In genomic region chr15:95044011-95044410, GRCm38 (mm10) we compare ENCODE assay signal across 14 mouse cellular contexts.
A peak's percentile ranks its signal among the peaks of the same experiment; 100 is the strongest.
DNase-seq lines count a peak whose midpoint lies in the region; ATAC-seq and TF ChIP-seq lines count a peak whose summit lies in the region.
"Had no signal": no experiment of that assay in that cellular context is flagged by ENCODE, and none has a peak within 500 bp of the region (broad histone marks: within the 10 kb centered on the region; RNA-seq: fewer than 3 reads in every experiment).

No protein-coding gene starts in this region.

- H3K36me3 ChIP-seq in hindbrain, embryonic 16.5 days (ENCODE audit: control insufficient read depth, insufficient read depth, low read length) = no peaks in the 10 kb centered on the region
- H3K36me3 ChIP-seq in hindbrain, embryonic 13.5 days = no peaks in the 10 kb centered on the region
- H3K36me3 ChIP-seq: limb, embryonic 12.5 days; midbrain, embryonic 13.5 days had no signal

- H3K9me3 ChIP-seq in hindbrain, embryonic 16.5 days (ENCODE audit: control insufficient read depth, low read length) = no peaks in the 10 kb centered on the region
- no peaks in the 10 kb centered on the region for H3K9me3 ChIP-seq in hindbrain, embryonic 13.5 days
- H3K9me3 ChIP-seq: limb, embryonic 12.5 days; midbrain, embryonic 13.5 days had no signal

- no peak overlapping the region for H3K4me2 ChIP-seq in hindbrain, embryonic 16.5 days (ENCODE audit: low read length)
- H3K4me2 ChIP-seq in hindbrain, embryonic 13.5 days = no peak overlapping the region
- H3K4me2 ChIP-seq: limb, embryonic 12.5 days; midbrain, embryonic 13.5 days had no signal

- no peaks in the 10 kb centered on the region for H3K27me3 ChIP-seq in hindbrain, embryonic 16.5 days (replicated peaks; ENCODE audit: control insufficient read depth, insufficient read depth, low read length)
- no peaks in the 10 kb centered on the region for H3K27me3 ChIP-seq in hindbrain, embryonic 13.5 days
- H3K27me3 ChIP-seq: limb, embryonic 12.5 days; midbrain, embryonic 13.5 days; Patski had no signal

- no peak overlapping the region for H3K9ac ChIP-seq in hindbrain, embryonic 16.5 days (ENCODE audit: low read depth, low read length)
- H3K9ac ChIP-seq in hindbrain, embryonic 13.5 days = no peak overlapping the region
- H3K9ac ChIP-seq: limb, embryonic 12.5 days; midbrain, embryonic 13.5 days had no signal

- intact Hi-C loops in left cerebral cortex, adult 2 months (cut with DNase I) = loop anchor here (2.0 kb wide), 1 partner anchor 61 kb away; no protein-coding TSS in a partner anchor

- TF ChIP-seq CTCF in left cerebral cortex, adult 2 months (IDR thresholded peaks at IDR 0.05) = no peak

- DNase-seq in cerebellum, postnatal 25 days = peak; percentile 90
- DNase-seq in left cerebral cortex, adult 2 months (ENCODE audit: extremely low spot score in 1 of 2, low spot score in 2 of 2) = no peak
- no peak for DNase-seq in thymus, postnatal 10 days (ENCODE audit: low spot score in 2 of 2)
- DNase-seq in adipocyte (ENCODE audit: low spot score) = no peak
- DNase-seq in Muller cell, postnatal 12 days (ENCODE audit: inconsistent ontology term) = no peak
- DNase-seq: heart, adult 11 months; lung, adult 18-20 months; thymus, postnatal 25 days had no signal

- H3K4me1 ChIP-seq in hindbrain, embryonic 16.5 days (ENCODE audit: control insufficient read depth, insufficient read depth, low read depth, low read length) = peaks cover 4% of the 10 kb centered on the region; the same call in 1 of the 2 replicates
- H3K4me1 ChIP-seq in hindbrain, embryonic 13.5 days (replicated peaks) = peaks cover 11% of the 10 kb centered on the region; the same call in 1 of the 2 replicates
- H3K4me1 ChIP-seq: limb, embryonic 12.5 days; midbrain, embryonic 13.5 days had no signal

- peak; percentile 76 for ATAC-seq in hindbrain, embryonic 16.5 days
- ATAC-seq in hindbrain, embryonic 13.5 days (ENCODE audit: low FRiP score) = no peak
- peak; percentile 95 for ATAC-seq in cerebellum, adult (ENCODE audit: insufficient number of reproducible peaks, low FRiP score, low TSS enrichment)
- ATAC-seq: midbrain, embryonic 13.5 days; Patski had no signal

- 58% methylated on average over 8 of the region's 8 CpGs for WGBS in hindbrain, embryonic 16.5 days
- WGBS in hindbrain, embryonic 13.5 days = 68% methylated on average over 8 of the region's 8 CpGs

- no peak overlapping the region for H3K4me3 ChIP-seq in hindbrain, embryonic 16.5 days (ENCODE audit: low read length)
- no peak overlapping the region for H3K4me3 ChIP-seq in hindbrain, embryonic 13.5 days
- no peak overlapping the region for H3K4me3 ChIP-seq in left cerebral cortex, adult 2 months
- H3K4me3 ChIP-seq: limb, embryonic 12.5 days; midbrain, embryonic 13.5 days had no signal

- H3K27ac ChIP-seq in hindbrain, embryonic 16.5 days (ENCODE audit: low read depth, low read length) = peak overlapping the region; percentile 51; the same call in 1 of the 2 replicates
- no peak overlapping the region for H3K27ac ChIP-seq in hindbrain, embryonic 13.5 days
- H3K27ac ChIP-seq in left cerebral cortex, adult 2 months = peak overlapping the region; percentile 47; the same call in 1 of the 2 replicates
- H3K27ac ChIP-seq: limb, embryonic 12.5 days; midbrain, embryonic 13.5 days had no signal

Comparison
In these comparisons a context has a peak if more than half of its experiments do, and no peak if none do; other contexts are left out.
1. DNase-seq: peak in cerebellum, postnatal 25 days (2 of 2); none in left cerebral cortex, adult 2 months (0 of 2), thymus, postnatal 10 days (0 of 2), adipocyte (single experiment) and Muller cell, postnatal 12 days (single experiment).